Mouse (Mus musculus) lung, adult 2 months (tissue): Measurements from ENCODE around the gene Lgals9.

Source experiments
- CTCF ChIP-seq: fragments of 200-500 bp; IDR thresholded peaks from 2 replicates; pipeline ENCODE4 v1.5.1; 2011; ENCODE audit warnings: mild to moderate bottlenecking, low read length, control low read depth; ENCODE audit not compliant: insufficient read depth
- POLR2A ChIP-seq: fragments of 200-500 bp; IDR thresholded peaks from 2 replicates; pipeline ENCODE4 v1.6.1; 2011; ENCODE audit warnings: low read depth, mild to moderate bottlenecking, control low read depth, low read length, borderline replicate concordance; ENCODE audit errors: extremely low read depth

- TF ChIP-seq POLR2A (no peak), CTCF (no peak)
Measured at GRCm38 (mm10) chr11:79022836-79023235, 38.1 kb upstream of the Lgals9 start.
